Mouse (Mus musculus) embryo, embryonic 9.5 days (tissue): ENCODE measurements around the gene Celf5.
A peak's percentile ranks its signal among the peaks of the same experiment; 100 is the strongest.

Experiments
- DNase-seq: peaks from one replicate; pipeline ENCODE4 v3.0.0-alpha.2; 2017; ENCODE audit errors: extremely low spot score

The Celf5 gene

DNA sequence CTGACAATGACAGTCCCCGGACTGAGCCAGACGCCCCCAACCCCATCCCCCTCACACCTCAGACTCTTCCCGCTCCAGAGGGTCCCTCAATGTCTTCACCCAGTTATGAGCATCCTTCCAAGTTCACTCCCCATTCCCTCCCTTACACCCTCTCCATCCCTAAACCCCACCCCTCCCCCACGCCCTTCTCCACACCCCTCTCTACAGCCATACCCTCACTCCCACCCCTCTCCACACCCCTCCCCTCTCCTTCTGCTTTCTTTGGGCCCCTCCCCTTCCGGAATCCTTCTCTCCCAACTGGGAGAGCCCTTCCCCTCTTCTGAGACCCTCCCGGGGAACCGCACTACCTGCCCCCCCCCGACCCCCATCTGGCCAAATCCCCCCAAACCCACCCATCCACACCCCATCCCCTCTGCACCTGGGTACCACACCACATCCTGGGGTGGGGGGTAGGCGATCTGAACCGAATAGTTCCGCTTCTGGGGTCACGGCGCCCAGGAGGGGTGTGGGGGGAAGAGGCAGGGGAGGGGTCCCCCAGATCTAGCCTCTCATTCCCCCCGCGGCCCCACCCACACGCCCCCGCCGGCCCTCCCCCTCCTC lies 10.0 kb downstream of the Celf5 start:
- DNase-seq: no peak

DNA sequence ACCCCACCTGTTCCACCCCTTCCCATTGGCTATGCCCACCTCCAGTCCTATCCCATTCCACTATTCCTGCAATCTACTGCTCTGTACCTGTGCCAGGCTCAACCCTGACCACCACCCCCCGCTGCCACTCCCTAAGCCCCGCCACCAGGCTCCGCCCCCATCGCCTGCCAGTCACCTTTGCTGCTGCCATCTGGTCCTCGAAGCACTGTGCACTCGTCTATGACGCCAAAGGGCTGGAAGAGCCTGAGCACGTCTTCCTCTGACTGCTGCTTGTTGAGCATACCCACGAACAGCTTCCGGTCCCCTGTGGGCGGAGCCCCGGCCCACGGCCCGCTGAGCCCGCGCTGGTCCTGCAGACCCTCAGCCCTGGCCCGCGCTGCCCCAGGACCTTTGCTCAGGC lies 12.1 kb downstream of the Celf5 start:
- DNase-seq: no peak

DNA sequence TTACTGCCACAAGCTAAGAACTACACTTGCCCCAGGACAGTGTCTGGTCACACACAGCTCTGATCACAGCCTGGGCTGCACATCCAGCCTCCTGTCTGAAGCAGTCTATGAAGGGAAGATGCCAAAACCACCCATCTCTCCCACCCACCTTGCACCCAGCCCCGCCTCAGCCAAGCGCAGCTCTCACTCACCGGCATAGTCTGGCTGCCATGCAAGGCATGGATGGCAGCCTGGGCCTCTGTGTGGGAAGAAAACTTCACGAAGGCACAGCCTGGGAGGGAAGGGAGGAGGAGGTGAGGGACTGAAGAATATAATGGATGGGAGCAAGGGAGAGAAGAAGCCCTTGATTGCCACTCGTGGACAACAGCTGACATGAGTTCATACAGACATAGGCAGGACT lies 13.3 kb downstream of the Celf5 start:
- no peak for DNase-seq

DNA sequence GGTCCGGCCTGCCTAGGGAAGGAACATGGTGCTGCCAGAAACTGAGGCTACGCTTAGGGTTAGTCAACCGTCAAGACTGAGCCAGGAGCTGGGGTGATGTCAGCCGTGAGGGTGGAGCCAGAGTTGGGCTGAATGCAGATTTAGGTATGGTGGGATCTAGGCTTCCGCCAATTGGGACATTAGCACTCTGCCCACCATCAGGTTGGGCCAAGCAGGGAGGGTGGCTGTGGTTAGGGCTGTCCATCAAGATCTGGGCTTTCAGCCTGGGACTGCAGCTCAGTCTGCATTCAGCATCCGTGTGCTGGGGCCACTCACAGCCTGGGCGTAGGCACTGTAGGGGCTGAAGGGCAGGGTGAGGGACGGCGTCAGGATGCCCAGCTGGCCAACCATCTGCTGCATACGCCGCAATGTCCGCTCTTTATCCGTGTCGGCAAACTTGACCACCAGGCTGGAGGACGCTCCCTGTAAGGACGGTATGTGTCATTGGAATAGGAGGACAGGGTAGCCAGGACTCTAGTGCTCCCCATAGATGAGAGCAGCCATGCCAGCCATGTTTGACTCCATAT lies 14.8 kb downstream of the Celf5 start:
- no peak for DNase-seq

DNA sequence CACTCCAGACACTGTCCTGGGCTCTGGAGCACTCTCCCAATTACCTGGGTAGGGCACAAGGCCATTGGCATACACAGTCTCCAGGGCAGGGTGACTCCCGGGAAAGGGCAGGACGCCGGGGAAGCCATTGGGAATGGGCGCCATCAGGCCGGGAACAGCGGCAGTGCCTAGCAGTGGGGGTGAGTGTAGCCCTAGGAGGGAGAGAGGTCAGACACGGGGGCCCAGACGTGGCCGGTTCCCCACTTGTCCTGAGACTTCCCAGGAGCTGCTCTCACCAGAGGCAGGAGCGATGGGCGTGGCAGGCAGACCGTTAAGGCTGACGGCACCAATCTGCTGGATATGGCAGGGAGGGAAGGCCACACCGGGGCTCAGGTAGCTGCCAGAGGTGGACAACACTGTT lies 15.6 kb downstream of the Celf5 start:
- no peak for DNase-seq

DNA sequence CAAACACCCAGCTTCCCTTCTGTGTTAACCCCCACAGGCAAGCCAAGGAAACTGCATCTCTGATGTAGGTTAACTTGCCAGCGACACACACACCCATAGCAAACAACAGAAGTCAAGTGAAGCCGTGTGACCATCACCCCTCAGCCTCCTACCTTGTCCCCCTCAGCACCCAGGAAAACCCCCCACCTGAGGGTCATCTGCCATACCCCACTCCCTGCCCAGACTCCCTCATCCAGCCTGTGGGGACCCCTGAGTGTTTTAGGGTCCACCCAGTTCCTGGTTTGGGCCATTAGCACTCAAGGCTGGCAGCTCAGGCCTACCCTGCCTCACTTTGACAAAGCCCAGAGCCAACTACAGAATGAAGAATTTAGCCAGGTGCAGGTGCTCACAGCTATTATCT lies 16.4 kb downstream of the Celf5 start:
- DNase-seq: no peak

GRCm38 (mm10) chr10:81465265-81465645 lies 17.3 kb downstream of the Celf5 start:
- no peak for DNase-seq

- DNase-seq: peak; percentile 88
These were observed 17.9 kb downstream of the Celf5 start for GRCm38 (mm10) chr10:81464405-81465264.

DNA sequence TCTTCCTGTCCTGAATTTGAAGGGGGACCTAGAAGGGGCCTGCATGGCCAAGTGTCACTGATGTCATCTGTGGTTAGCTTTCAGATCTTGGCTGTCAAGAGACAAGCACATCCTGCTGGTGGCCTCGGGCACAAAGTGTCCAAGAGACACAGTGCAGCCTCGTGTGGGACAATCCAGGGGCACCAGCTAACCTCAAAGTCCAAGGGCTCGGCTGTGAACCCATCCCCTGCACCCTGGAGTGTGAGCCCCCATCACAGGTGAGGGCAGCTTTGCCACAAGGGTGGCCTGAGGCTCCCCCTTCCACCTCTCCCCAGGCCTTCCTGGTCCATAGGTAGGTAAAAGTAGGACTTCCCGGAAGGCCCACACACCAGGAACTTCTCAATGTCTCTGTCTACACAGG lies 19.0 kb downstream of the Celf5 start:
- DNase-seq: no peak

GRCm38 (mm10) chr10:81462917-81463316 lies 19.6 kb downstream of the Celf5 start:
- DNase-seq: no peak

DNA sequence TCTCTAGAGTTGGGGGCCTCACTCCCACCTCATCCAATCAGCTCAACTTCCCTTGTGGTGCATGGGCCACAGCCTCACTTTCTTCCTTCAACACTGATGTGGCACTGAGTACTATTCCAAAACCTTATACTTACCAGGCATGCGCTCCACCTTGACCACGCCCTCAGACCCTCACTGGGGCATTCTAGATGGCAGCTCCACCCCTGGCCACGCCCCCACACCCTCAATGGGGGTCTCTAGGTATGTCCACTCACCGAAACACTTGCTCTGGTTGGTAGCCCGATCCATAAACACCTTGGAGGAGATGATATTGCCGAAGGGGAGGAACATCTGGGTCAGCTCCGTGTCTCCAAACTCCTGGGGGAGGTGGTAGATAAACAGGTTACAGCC lies 20.1 kb downstream of the Celf5 start:
- DNase-seq: no peak

- no peak for DNase-seq
These were observed 20.7 kb downstream of the Celf5 start for GRCm38 (mm10) chr10:81461673-81462414.

- DNase-seq: no peak
These were observed 21.6 kb downstream of the Celf5 start for GRCm38 (mm10) chr10:81460951-81461350.

DNA sequence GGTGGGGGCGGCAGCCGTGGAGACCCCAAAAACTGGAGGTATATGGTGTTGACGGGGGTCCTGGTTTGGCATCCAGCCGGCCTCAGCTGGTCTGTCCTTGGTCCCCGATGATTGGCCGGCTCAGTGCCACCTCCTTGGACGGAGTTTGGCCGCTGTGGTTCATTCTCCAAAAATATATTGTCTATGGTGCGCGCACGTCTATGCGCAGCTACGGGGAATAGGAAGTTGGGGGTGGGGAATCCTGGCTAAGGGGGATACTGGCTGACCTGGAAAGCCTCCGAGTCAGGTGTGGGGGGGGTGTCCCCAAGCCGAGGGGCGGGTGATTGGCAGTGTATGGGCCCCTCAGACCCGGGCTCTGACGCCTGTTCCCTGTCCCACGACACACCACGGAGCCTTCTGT lies 22.0 kb downstream of the Celf5 start:
- DNase-seq: no peak

DNA sequence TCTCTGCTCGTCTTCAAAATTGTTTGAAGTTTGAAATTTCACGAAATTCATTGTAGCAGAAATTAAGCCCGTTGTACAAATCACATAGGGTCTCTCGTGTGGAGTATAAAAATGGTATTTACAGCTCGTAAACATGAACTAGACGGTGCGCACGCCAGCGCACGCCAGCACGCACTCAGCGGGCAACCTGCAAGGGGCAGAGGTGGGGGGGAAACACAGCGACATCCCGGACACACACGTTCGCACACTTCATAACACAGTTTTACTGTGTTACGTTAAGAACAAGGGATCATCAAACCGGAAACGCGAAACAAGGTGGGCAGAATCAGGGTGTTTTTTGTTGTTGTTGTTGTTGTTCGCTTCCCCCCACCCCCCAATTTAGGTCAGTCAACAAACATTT lies 23.1 kb downstream of the Celf5 start:
- DNase-seq: no peak

DNA sequence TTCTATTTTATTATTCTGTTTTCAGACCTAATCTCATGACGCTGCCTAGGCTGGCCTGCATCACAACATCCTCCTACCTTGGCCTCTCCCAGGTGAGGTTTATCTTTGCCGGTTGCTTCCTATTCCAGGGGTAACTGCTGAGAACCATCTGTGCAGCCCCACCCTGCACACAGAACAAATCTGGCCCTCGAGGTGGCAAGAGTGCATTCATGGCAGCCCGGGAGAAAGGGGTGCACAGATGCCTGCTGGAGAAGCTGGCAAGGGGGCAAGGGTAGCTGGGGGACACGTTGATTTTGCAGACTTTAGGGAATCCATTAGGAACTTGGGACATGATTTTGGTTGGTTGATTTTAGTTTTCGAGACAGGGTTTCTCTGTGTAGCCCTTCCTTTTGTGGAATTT lies 24.2 kb downstream of the Celf5 start:
- no peak for DNase-seq

DNA sequence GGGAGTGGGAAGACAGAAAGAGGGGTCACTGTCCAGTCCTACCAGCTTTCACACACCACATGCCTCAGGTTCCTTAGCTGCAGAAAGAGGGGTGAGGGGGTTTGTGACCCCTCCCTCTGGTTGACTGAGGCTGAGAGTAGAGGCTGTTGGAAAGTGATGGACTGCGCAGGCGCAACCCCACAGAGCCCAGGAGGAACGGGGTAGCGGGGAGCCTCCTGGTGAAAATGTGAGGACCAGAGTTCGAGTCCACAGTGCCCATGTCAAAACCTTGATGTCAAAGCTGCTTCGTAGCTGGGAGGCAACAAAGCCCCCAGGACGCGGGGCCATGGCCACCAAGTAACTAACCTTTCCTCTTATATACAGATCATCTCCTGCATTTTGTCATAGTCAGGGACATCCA lies 24.9 kb downstream of the Celf5 start:
- no peak for DNase-seq

GRCm38 (mm10) chr10:81456983-81457563 lies 25.4 kb downstream of the Celf5 start:
- DNase-seq: no peak

DNA sequence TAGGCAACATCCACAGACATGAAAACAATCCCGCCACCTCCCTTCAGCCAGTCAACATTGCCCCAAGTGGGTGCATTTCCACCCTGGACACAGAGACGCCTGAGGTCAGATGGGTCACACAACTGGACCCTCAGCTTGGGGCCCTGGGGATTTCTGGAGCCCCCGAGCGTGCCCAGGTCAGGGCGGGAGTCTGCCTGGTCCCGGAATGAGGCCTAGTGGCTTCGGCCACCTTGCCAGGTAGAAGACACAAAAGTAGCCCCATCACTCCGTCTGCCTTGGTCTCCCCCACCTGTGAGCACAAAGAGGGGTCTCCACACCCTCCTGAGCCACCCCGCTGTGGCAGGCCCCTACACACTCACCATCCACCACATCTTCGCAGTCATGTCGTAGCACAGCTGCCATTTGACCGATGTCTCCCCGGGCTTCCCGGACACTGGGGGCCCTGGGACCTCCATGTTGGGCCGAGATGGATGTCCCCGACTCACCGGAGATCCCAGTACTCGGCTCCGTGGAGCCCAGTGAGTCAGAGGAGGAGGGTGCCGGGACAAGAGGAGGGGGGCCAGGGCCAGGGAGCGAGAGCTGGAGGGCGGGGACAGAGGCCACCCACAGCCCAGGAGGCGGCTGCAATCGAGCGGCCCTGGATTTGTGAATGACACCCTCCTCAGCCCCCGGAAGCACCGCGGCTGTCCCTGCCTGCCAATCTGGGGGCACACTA lies 27.2 kb downstream of the Celf5 start, which contains the start of gene Nfic:
TSS of gene Nfic (minus strand) at position 455 of the 715 bp plus-strand sequence.
- no peak for DNase-seq

- no peak for DNase-seq
These were observed 28.4 kb downstream of the Celf5 start for GRCm38 (mm10) chr10:81454106-81454505.

GRCm38 (mm10) chr10:81452947-81453288 lies 29.6 kb downstream of the Celf5 start:
- no peak for DNase-seq
